Comparison of ENCODE assay signal across 23 mouse cellular contexts in genomic region chr10:70140414-70140813, GRCm38 (mm10). TPM values are rescaled to one million over a fixed set of nuclear protein-coding genes. Genes with fewer than 3 reads are reported as not detected.
DNase-seq lines count a peak whose midpoint lies in the region; ATAC-seq and TF ChIP-seq lines count a peak whose summit lies in the region.
"Had no signal": no experiment of that assay in that cellular context is flagged by ENCODE, and none has a peak within 500 bp of the region (broad histone marks: within the 10 kb centered on the region; RNA-seq: fewer than 3 reads in every experiment).

No protein-coding gene starts in this region.

- H3K9me3 ChIP-seq in heart, embryonic 11.5 days (replicated peaks; ENCODE audit: control insufficient read depth, low read length): no peaks in the 10 kb centered on the region
- H3K9me3 ChIP-seq in MEL (replicated peaks; ENCODE audit: insufficient read depth, low read length): no peaks in the 10 kb centered on the region
- no peaks in the 10 kb centered on the region for H3K9me3 ChIP-seq in liver, postnatal 0 days (ENCODE audit: low read length)
- H3K9me3 ChIP-seq: embryonic facial prominence, embryonic 15.5 days; midbrain, embryonic 12.5 days; neural tube, embryonic 12.5 days had no signal

- ATAC-seq in heart, embryonic 11.5 days (replicated peaks; ENCODE audit: insufficient number of reproducible peaks, low FRiP score, low TSS enrichment): peak; percentile 52
- ATAC-seq in liver, postnatal 0 days: peak; percentile 33; the same call in 1 of the 2 replicates
- ATAC-seq: activated CD4-positive, CD25-positive, alpha-beta regulatory T cell, adult 4 months; CD4-positive, CD25-positive, alpha-beta regulatory T cell, adult 4 months; hindbrain, postnatal 0 days had no signal

- H3K27me3 ChIP-seq in heart, embryonic 11.5 days (ENCODE audit: control insufficient read depth, insufficient read depth, low read length): no peaks in the 10 kb centered on the region
- H3K27me3 ChIP-seq in heart, adult 2 months (ENCODE audit: control insufficient read depth, insufficient read depth, low read length): no peaks in the 10 kb centered on the region
- H3K27me3 ChIP-seq in MEL (ENCODE audit: control insufficient read depth in 1 of 2, insufficient read depth in 2 of 2, low read length in 2 of 2): no peaks in the 10 kb centered on the region
- H3K27me3 ChIP-seq in liver, postnatal 0 days (ENCODE audit: insufficient read depth, low read length): no peaks in the 10 kb centered on the region
- H3K27me3 ChIP-seq: embryonic facial prominence, embryonic 15.5 days; midbrain, embryonic 12.5 days; neural tube, embryonic 12.5 days had no signal

- H3K9ac ChIP-seq in heart, embryonic 11.5 days (ENCODE audit: low read depth, low read length): no peak overlapping the region
- no peak overlapping the region for H3K9ac ChIP-seq in heart, adult 2 months (ENCODE audit: low read depth, low read length)
- H3K9ac ChIP-seq in MEL (ENCODE audit: control insufficient read depth, low read depth, low read length, poor library complexity, severe bottlenecking): no peak overlapping the region
- H3K9ac ChIP-seq in liver, postnatal 0 days (replicated peaks): no peak overlapping the region
- H3K9ac ChIP-seq: embryonic facial prominence, embryonic 15.5 days; midbrain, embryonic 12.5 days; neural tube, embryonic 12.5 days had no signal

- peaks cover 23% of the 10 kb centered on the region for H3K4me1 ChIP-seq in heart, embryonic 11.5 days (ENCODE audit: control insufficient read depth, insufficient read depth, low read length)
- H3K4me1 ChIP-seq in heart, adult 2 months (ENCODE audit: control insufficient read depth, insufficient read depth, low read length): no peaks in the 10 kb centered on the region; the same call in none of the 2 replicates
- peaks cover 15 to 32% of the 10 kb centered on the region in 2 experiments for H3K4me1 ChIP-seq in MEL (ENCODE audit: control insufficient read depth in 1 of 2, insufficient read depth in 2 of 2, low read length in 2 of 2)
- peaks cover 9% of the 10 kb centered on the region for H3K4me1 ChIP-seq in liver, postnatal 0 days (ENCODE audit: insufficient read depth)

- peaks cover 8% of the 10 kb centered on the region for H3K79me2 ChIP-seq in heart, adult 2 months (replicated peaks; ENCODE audit: control insufficient read depth, insufficient read depth, low read length)
- peaks cover 19% of the 10 kb centered on the region for H3K79me2 ChIP-seq in MEL (ENCODE audit: control insufficient read depth, insufficient read depth, low read length, poor library complexity)

- TF ChIP-seq POLR2A in heart, adult 2 months (IDR thresholded peaks at IDR 0.05; ENCODE audit: insufficient read depth, low read depth, low read length): no peak
- no peak for TF ChIP-seq POLR2A in MEL (IDR thresholded peaks at IDR 0.05; ENCODE audit: control insufficient read depth in 1 of 2, insufficient read depth in 1 of 2, low read depth in 1 of 2, low read length in 2 of 2, poor library complexity in 1 of 2)

- 69% methylated on average over 12 of the region's 12 CpGs for WGBS in heart, embryonic 11.5 days (ENCODE audit: insufficient replicate concordance)
- 78% methylated on average over 12 of the region's 12 CpGs for WGBS in heart, adult 2 months
- 57% methylated on average over 12 of the region's 12 CpGs for WGBS in liver, postnatal 0 days (ENCODE audit: insufficient replicate concordance)

- H3K27ac ChIP-seq in heart, embryonic 11.5 days (ENCODE audit: low read depth, low read length): 0 out of 2 replicates have a peak overlapping the region, but pooled peaks have one; percentile 15
- no peak overlapping the region for H3K27ac ChIP-seq in heart, adult 2 months
- no peak overlapping the region for H3K27ac ChIP-seq in MEL (ENCODE audit: control insufficient read depth, low read depth, low read length)
- no peak overlapping the region for H3K27ac ChIP-seq in liver, postnatal 0 days (ENCODE audit: low read depth)
- H3K27ac ChIP-seq: embryonic facial prominence, embryonic 15.5 days; hindbrain, postnatal 0 days; left cerebral cortex, adult 2 months; neural tube, embryonic 12.5 days had no signal

- intact Hi-C loops in heart, adult 2 months (cut with DNase I): no loop called here

- TF ChIP-seq RAD21 in MEL (IDR thresholded peaks at IDR 0.05; ENCODE audit: low read depth, low read length): no peak

- H3K4me2 ChIP-seq in heart, embryonic 11.5 days: no peak overlapping the region
- H3K4me2 ChIP-seq in liver, postnatal 0 days (ENCODE audit: low read depth, low read length): no peak overlapping the region
- H3K4me2 ChIP-seq: embryonic facial prominence, embryonic 15.5 days; midbrain, embryonic 12.5 days; neural tube, embryonic 12.5 days had no signal

- TF ChIP-seq EP300 in heart, adult 2 months (IDR thresholded peaks at IDR 0.05; ENCODE audit: insufficient read depth, low read depth, low read length): no peak
- TF ChIP-seq EP300 in MEL (IDR thresholded peaks at IDR 0.05; ENCODE audit: low read depth in 1 of 2, low read length in 2 of 2): no peak
- peak; percentile 9; the same call in 1 of the 2 replicates for TF ChIP-seq EP300 in liver, postnatal 0 days (IDR thresholded peaks at IDR 0.05; ENCODE audit: low read depth)

- TF ChIP-seq CTCF in heart, adult 2 months (IDR thresholded peaks at IDR 0.05): no peak
- no peak for TF ChIP-seq CTCF in MEL (IDR thresholded peaks at IDR 0.05 in 2 of 3, conservative IDR thresholded peaks at IDR 0.05 in 1 of 3; ENCODE audit: control insufficient read depth in 1 of 3, insufficient read depth in 1 of 3, low read depth in 2 of 3, low read length in 3 of 3, poor library complexity in 1 of 3, severe bottlenecking in 1 of 3)
- no peak for TF ChIP-seq CTCF in liver, postnatal 0 days (IDR thresholded peaks at IDR 0.05; ENCODE audit: low read depth)

- no peak for DNase-seq in heart, adult 2 months
- DNase-seq in MEL (ENCODE audit: low read depth, low spot score): peak; percentile 24
- peak; percentile 81 for DNase-seq in liver
- no peak for DNase-seq in liver, postnatal 0 days
- no peak for DNase-seq in spleen, postnatal 14 days (ENCODE audit: low spot score in 2 of 2)
- no peak for DNase-seq in cerebellum, adult 9-10 months
- no peak for DNase-seq in layer of hippocampus, adult 9-10 months (ENCODE audit: low spot score)
- DNase-seq: adrenal gland, postnatal 10 days; cerebellum, postnatal 25 days; heart, postnatal 4 days; kidney, adult 2 months; kidney, postnatal 25 days; left cerebral cortex, postnatal 4 days; spleen, adult 18-20 months; thymus, adult 2 months had no signal

- peaks cover 3% of the 10 kb centered on the region for H3K36me3 ChIP-seq in heart, embryonic 11.5 days (ENCODE audit: control insufficient read depth, insufficient read depth, low read length)
- no peaks in the 10 kb centered on the region; the same call in 1 of the 2 replicates for H3K36me3 ChIP-seq in heart, adult 2 months (ENCODE audit: control insufficient read depth, insufficient read depth, low read length)
- peaks cover 3 to 28% of the 10 kb centered on the region in 2 experiments for H3K36me3 ChIP-seq in MEL (ENCODE audit: control insufficient read depth in 1 of 2, insufficient read depth in 2 of 2, low read length in 2 of 2)
- peaks cover 17% of the 10 kb centered on the region for H3K36me3 ChIP-seq in liver, postnatal 0 days (replicated peaks; ENCODE audit: insufficient read depth, low read length)

- H3K4me3 ChIP-seq in heart, embryonic 11.5 days (ENCODE audit: low read depth, low read length): no peak overlapping the region
- no peak overlapping the region for H3K4me3 ChIP-seq in heart, adult 2 months
- H3K4me3 ChIP-seq in MEL (ENCODE audit: control insufficient read depth in 1 of 2, insufficient read depth in 1 of 2, low read depth in 2 of 2, low read length in 2 of 2): no peak overlapping the region
- H3K4me3 ChIP-seq in liver, postnatal 0 days (ENCODE audit: low read depth, low read length): no peak overlapping the region
- H3K4me3 ChIP-seq: embryonic facial prominence, embryonic 15.5 days; left cerebral cortex, adult 2 months; midbrain, embryonic 12.5 days; neural tube, embryonic 12.5 days had no signal

TF ChIP-seq in MEL, 35 proteins besides CTCF, POLR2A, EP300 and RAD21 (continues in another document):
- TF ChIP-seq UBTF (IDR thresholded peaks at IDR 0.05; ENCODE audit: borderline replicate concordance, insufficient read depth, low read depth, low read length) (no peak), SIN3A (IDR thresholded peaks at IDR 0.05; ENCODE audit: low read length) (no peak), MYB (IDR thresholded peaks at IDR 0.05; ENCODE audit: low read depth, low read length) (no peak), USF2 (IDR thresholded peaks at IDR 0.05; ENCODE audit: borderline replicate concordance in 1 of 2, insufficient read depth in 1 of 2, low read depth in 1 of 2, low read length in 2 of 2) (no peak), GABPA (IDR thresholded peaks at IDR 0.05; ENCODE audit: low read depth, low read length) (no peak), ELF1 (IDR thresholded peaks at IDR 0.05; ENCODE audit: low read depth, low read length) (no peak), USF1 (IDR thresholded peaks at IDR 0.05; ENCODE audit: low read depth, low read length) (peak; percentile 45; the same call in 1 of the 2 replicates), MYC (IDR thresholded peaks at IDR 0.05; ENCODE audit: low read depth, low read length) (no peak), BHLHE40 (IDR thresholded peaks at IDR 0.05; ENCODE audit: borderline replicate concordance, low read depth, low read length) (peak; percentile 89), HCFC1 (IDR thresholded peaks at IDR 0.05; ENCODE audit: low read depth, low read length) (no peak), MAZ (IDR thresholded peaks at IDR 0.05; ENCODE audit: low read depth, low read length) (no peak), NELFE (IDR thresholded peaks at IDR 0.05; ENCODE audit: low read depth, low read length) (no peak), MAFK (IDR thresholded peaks at IDR 0.05; ENCODE audit: borderline replicate concordance, low read depth, low read length) (no peak), MEF2A (IDR thresholded peaks at IDR 0.05; ENCODE audit: extremely low read depth, insufficient replicate concordance, low read depth, low read length, poor library complexity, severe bottlenecking) (no peak), TAL1 (IDR thresholded peaks at IDR 0.05; ENCODE audit: low read length) (0 out of 2 replicates have a peak, but pooled peaks have one; percentile 18), GATA1 (IDR thresholded peaks at IDR 0.05; ENCODE audit: low read depth, low read length) (0 out of 2 replicates have a peak, but pooled peaks have one; percentile 1), RCOR1 (IDR thresholded peaks at IDR 0.05; ENCODE audit: low read depth, low read length) (no peak)

RNA-seq across cellular contexts. Expression of gene Ccdc6, which starts 43.5 kb away (rescaled TPM):
- 18.5 and 23.0 TPM in 2 replicates for polyA plus RNA-seq in heart, embryonic 11.5 days (2014; fragmentation: Nextera tagmentation; extraction: Ambion mirVana)
- 10 to 100 TPM; 26.3 to 28.5 TPM for total RNA-seq in heart, adult 2 months (2021)
- 14.3 and 18.4 TPM in 2 replicates for polyA plus RNA-seq in heart, adult 2 months (2012; rRNA removed)
- total RNA-seq in MEL (2012; rRNA removed): 25.4 and 28.6 TPM in 2 replicates
- 100 to 1,000 TPM in 1 of 2 experiments, 10 to 100 TPM in 1; 42.0 to 143 TPM for polyA plus RNA-seq in MEL (2012; ENCODE audit: insufficient read depth in 1 of 2, insufficient read length in 2 of 2, low read depth in 1 of 2, low replicate concordance in 2 of 2, missing spikeins in 1 of 2)
- polyA plus RNA-seq in liver, postnatal 0 days (2015; fragmentation: Nextera tagmentation; extraction: Ambion mirVana): 5.5 and 6.3 TPM in 2 replicates

Comparison
In these comparisons a context has a peak if more than half of its experiments do, and no peak if none do; other contexts are left out.
1. DNase-seq: peak in MEL (single experiment) and liver (single experiment); none in heart, adult 2 months (0 of 2), liver, postnatal 0 days (single experiment), spleen, postnatal 14 days (0 of 2), cerebellum, adult 9-10 months (single experiment) and layer of hippocampus, adult 9-10 months (single experiment).